Mouse (Mus musculus) lung, adult 2 months (tissue): ENCODE data around the gene Ciao1.

Source experiments
- CTCF ChIP-seq: fragments of 200-500 bp; IDR thresholded peaks from 2 replicates; pipeline ENCODE4 v1.5.1; 2011; ENCODE audit warnings: mild to moderate bottlenecking, low read length, control low read depth; ENCODE audit not compliant: insufficient read depth
- POLR2A ChIP-seq: fragments of 200-500 bp; IDR thresholded peaks from 2 replicates; pipeline ENCODE4 v1.6.1; 2011; ENCODE audit warnings: low read depth, mild to moderate bottlenecking, control low read depth, low read length, borderline replicate concordance; ENCODE audit errors: extremely low read depth

DNA sequence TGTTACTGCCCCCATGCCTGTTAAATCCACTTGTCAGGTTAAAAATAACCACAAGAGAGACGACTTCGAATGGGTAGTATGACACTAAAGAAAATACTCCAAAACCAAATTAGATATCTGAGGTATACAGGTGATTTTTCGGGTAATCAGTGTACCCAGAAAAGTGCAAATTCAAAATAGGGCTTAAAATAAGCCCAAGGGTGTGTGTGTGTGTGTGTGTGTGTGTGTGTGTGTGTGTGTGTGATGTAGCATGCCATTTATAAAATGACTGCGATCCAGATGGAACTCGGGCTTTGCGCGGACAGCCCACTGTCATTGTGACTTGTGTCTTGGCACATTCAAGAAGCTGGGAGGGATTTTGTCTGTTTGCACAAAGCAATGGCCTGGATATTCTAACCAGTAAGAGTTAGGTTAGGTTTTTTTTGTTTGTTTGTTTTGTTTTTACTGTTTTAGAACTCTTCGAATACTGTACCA, 23.5 kb upstream of the Ciao1 start:
- TF ChIP-seq CTCF (no peak), POLR2A (no peak)
